Mouse (Mus musculus) MEL (cell line): ENCODE results near the gene Ehd2. TPM values are rescaled to one million over a fixed set of nuclear protein-coding genes. Genes with fewer than 3 reads are reported as not detected.

ENCODE experiments used
- DNase-seq: peaks from one replicate; pipeline ENCODE4 v3.0.0; 2011; ENCODE audit warnings: low read depth, low spot score
- H3K27ac ChIP-seq: 2 replicates; pipeline ENCODE4 v1.5.1; 2012; ENCODE audit warnings: low read depth, mild to moderate bottlenecking, control low read depth, low read length, moderate library complexity; ENCODE audit not compliant: control insufficient read depth
- H3K27me3 ChIP-seq, 2 experiments: fragments of 150-350 bp in 1 of 2; sonication (generic) in 1 of 2; 2 replicates each; pipeline ENCODE4 v1.6.1; 2012; ENCODE audit warnings: low read length in 2 of 2, mild to moderate bottlenecking in 2 of 2, improper control_type of control experiment in 1 of 2, moderate library complexity in 1 of 2; ENCODE audit not compliant: insufficient read depth in 2 of 2, control insufficient read depth in 1 of 2
- H3K36me3 ChIP-seq, 2 experiments: 2 replicates each; pipeline ENCODE4 v1.6.1; 2012 to 2014; ENCODE audit warnings: low read length in 2 of 2, improper control_type of control experiment in 1 of 2, inconsistent platforms in 1 of 2, mild to moderate bottlenecking in 1 of 2; ENCODE audit not compliant: insufficient read depth in 2 of 2, control insufficient read depth in 1 of 2
- H3K4me1 ChIP-seq, 2 experiments: fragments of 150-350 bp in 1 of 2; sonication (generic) in 1 of 2; 2 replicates each; pipeline ENCODE4 v1.6.1; 2012; ENCODE audit warnings: low read length in 2 of 2, improper control_type of control experiment in 1 of 2, mild to moderate bottlenecking in 1 of 2; ENCODE audit not compliant: insufficient read depth in 2 of 2, control insufficient read depth in 1 of 2
- H3K4me3 ChIP-seq, 2 experiments: fragments of 150-350 bp in 1 of 2; sonication (generic) in 1 of 2; 2 replicates each; pipeline ENCODE4 v1.5.1; 2012; ENCODE audit warnings: low read depth in 2 of 2, low read length in 2 of 2, mild to moderate bottlenecking in 2 of 2, moderate library complexity in 2 of 2, control low read depth in 1 of 2, improper control_type of control experiment in 1 of 2; ENCODE audit not compliant: control insufficient read depth in 1 of 2, insufficient read depth in 1 of 2
- H3K79me2 ChIP-seq: 2 replicates; pipeline ENCODE4 v1.6.1; 2012; ENCODE audit warnings: mild to moderate bottlenecking, low read length, moderate library complexity; ENCODE audit not compliant: control insufficient read depth, poor library complexity, insufficient read depth
- H3K9ac ChIP-seq: 2 replicates; pipeline ENCODE4 v1.6.1; 2012; ENCODE audit warnings: low read depth, mild to moderate bottlenecking, control low read depth, low read length, moderate library complexity; ENCODE audit not compliant: control insufficient read depth, poor library complexity, severe bottlenecking
- H3K9me3 ChIP-seq: fragments of 150-350 bp; sonication (generic); replicated peaks from 2 replicates; pipeline ENCODE4 v1.6.1; 2012; ENCODE audit warnings: mild to moderate bottlenecking, low read length, improper control_type of control experiment, moderate library complexity; ENCODE audit not compliant: insufficient read depth
- CHD1 ChIP-seq: IDR thresholded peaks from 2 replicates; pipeline ENCODE4 v1.6.1; 2012; ENCODE audit warnings: low read depth, mild to moderate bottlenecking, inconsistent platforms, low read length, improper control_type of control experiment
- CTCF ChIP-seq, 3 experiments: IDR thresholded peaks in 2 of 3; conservative IDR thresholded peaks in 1 of 3; 2 replicates each; pipeline ENCODE4 v1.5.1; 2011 to 2012; ENCODE audit warnings: low read length in 3 of 3, low read depth in 2 of 3, mild to moderate bottlenecking in 2 of 3, improper control_type of control experiment in 1 of 3, inconsistent platforms in 1 of 3, mixed read lengths in 1 of 3, moderate library complexity in 1 of 3; ENCODE audit not compliant: control insufficient read depth in 1 of 3, insufficient read depth in 1 of 3, poor library complexity in 1 of 3, severe bottlenecking in 1 of 3
- ELF1 ChIP-seq: IDR thresholded peaks from 2 replicates; pipeline ENCODE4 v1.6.1; 2014; ENCODE audit warnings: low read depth, mild to moderate bottlenecking, inconsistent platforms, low read length, improper control_type of control experiment, moderate library complexity
- EP300 ChIP-seq, 2 experiments: IDR thresholded peaks; 2 replicates each; pipeline ENCODE4 v1.6.1; 2011; ENCODE audit warnings: improper control_type of control experiment in 2 of 2, low read length in 2 of 2, low read depth in 1 of 2, mild to moderate bottlenecking in 1 of 2
- ETS1 ChIP-seq: IDR thresholded peaks from 2 replicates; pipeline ENCODE4 v1.6.1; 2012; ENCODE audit warnings: low read depth, mild to moderate bottlenecking, inconsistent platforms, low read length, improper control_type of control experiment, moderate library complexity
- GABPA ChIP-seq: IDR thresholded peaks from 2 replicates; pipeline ENCODE4 v1.6.1; 2012; ENCODE audit warnings: low read depth, mild to moderate bottlenecking, inconsistent platforms, low read length, improper control_type of control experiment, moderate library complexity
- HCFC1 ChIP-seq: IDR thresholded peaks from 2 replicates; pipeline ENCODE4 v1.6.1; 2012; ENCODE audit warnings: low read depth, mild to moderate bottlenecking, inconsistent platforms, low read length, improper control_type of control experiment, moderate library complexity
- MAFK ChIP-seq: IDR thresholded peaks from 2 replicates; pipeline ENCODE4 v1.6.1; 2011; ENCODE audit warnings: low read depth, mild to moderate bottlenecking, low read length, improper control_type of control experiment, borderline replicate concordance
- MAX ChIP-seq: IDR thresholded peaks from 2 replicates; pipeline ENCODE4 v1.6.1; 2011; ENCODE audit warnings: low read length, improper control_type of control experiment
- MEF2A ChIP-seq: IDR thresholded peaks from 2 replicates; pipeline ENCODE4 v1.6.1; 2014; ENCODE audit warnings: low read depth, mild to moderate bottlenecking, inconsistent platforms, low read length, improper control_type of control experiment; ENCODE audit not compliant: poor library complexity, insufficient replicate concordance, severe bottlenecking; ENCODE audit errors: extremely low read depth
- MYC ChIP-seq: IDR thresholded peaks from 2 replicates; pipeline ENCODE4 v1.6.1; 2011; ENCODE audit warnings: low read depth, mild to moderate bottlenecking, low read length, improper control_type of control experiment, moderate library complexity
- POLR2AphosphoS2 ChIP-seq: IDR thresholded peaks from 2 replicates; pipeline ENCODE4 v1.6.1; 2011; ENCODE audit warnings: low read length, improper control_type of control experiment
- RCOR1 ChIP-seq: IDR thresholded peaks from 2 replicates; pipeline ENCODE4 v1.6.1; 2012; ENCODE audit warnings: low read depth, mild to moderate bottlenecking, inconsistent platforms, low read length, improper control_type of control experiment
- SIN3A ChIP-seq: IDR thresholded peaks from 2 replicates; pipeline ENCODE4 v1.6.1; 2012; ENCODE audit warnings: low read length, improper control_type of control experiment, inconsistent platforms
- SMC3 ChIP-seq: IDR thresholded peaks from 2 replicates; pipeline ENCODE4 v1.6.1; 2011; ENCODE audit warnings: low read depth, low read length, improper control_type of control experiment
- TBP ChIP-seq: IDR thresholded peaks from 2 replicates; pipeline ENCODE4 v1.8.0; 2011; ENCODE audit warnings: low read depth, low read length, improper control_type of control experiment
- ZC3H11A ChIP-seq: IDR thresholded peaks from 2 replicates; pipeline ENCODE4 v1.6.1; 2012; ENCODE audit warnings: low read depth, mild to moderate bottlenecking, inconsistent platforms, low read length, improper control_type of control experiment
- ZKSCAN1 ChIP-seq: IDR thresholded peaks from 2 replicates; pipeline ENCODE4 v1.6.1; 2012; ENCODE audit warnings: low read depth, mild to moderate bottlenecking, inconsistent platforms, low read length, improper control_type of control experiment, moderate library complexity
- ZMIZ1 ChIP-seq: IDR thresholded peaks from 2 replicates; pipeline ENCODE4 v1.6.1; 2012; ENCODE audit warnings: low read depth, mild to moderate bottlenecking, inconsistent platforms, low read length, improper control_type of control experiment, moderate library complexity
- ZNF384 ChIP-seq: IDR thresholded peaks from 2 replicates; pipeline ENCODE4 v1.6.1; 2012; ENCODE audit warnings: low read depth, mild to moderate bottlenecking, inconsistent platforms, low read length, improper control_type of control experiment
- polyA plus RNA-seq, 2 experiments: library from polyadenylated mRNA; stranded (reverse) in 1 of 2; unstranded in 1 of 2; fragments of >175 nt in 1 of 2; fragments of >200 nt in 1 of 2; gene quantifications; 2 replicates each; pipeline versions ENCODE4 v1.2.1 to v1.2.4; 2012; ENCODE audit warnings: low replicate concordance in 2 of 2, low read depth in 1 of 2; ENCODE audit not compliant: insufficient read length in 2 of 2, insufficient read depth in 1 of 2, missing spikeins in 1 of 2
- total RNA-seq: library from RNA; depleted of rRNA; stranded (reverse); fragments of 300-350 nt; gene quantifications from 2 replicates; pipeline ENCODE4 v1.2.3, GENCODE M21; 2012

Ehd2 gene
- total and polyA plus RNA-seq, 3 experiments: 3.2 to 6.2 TPM; not detected in 1

- TF ChIP-seq GABPA: no peak
- no peak for TF ChIP-seq ETS1
- 0 out of 2 replicates have a peak, but pooled peaks have one; percentile 27 for TF ChIP-seq MYC
- no peak for TF ChIP-seq MAFK
- TF ChIP-seq MEF2A: no peak
These were observed 2.3 kb upstream of the Ehd2 start (continued) for GRCm38 (mm10) chr7:15969674-15970073.

- Histone ChIP-seq H3K9me3 (no peaks in the 10 kb centered on the region), H3K36me3 (peaks cover 0 to 10% of the 10 kb centered on the region in 2 experiments; a peak in 2 of 4 replicates), H3K79me2 (no peaks in the 10 kb centered on the region), H3K27ac (no peak overlapping the region), H3K4me1 (peaks cover 6 to 17% of the 10 kb centered on the region in 2 experiments), H3K27me3 (no peaks in the 10 kb centered on the region), H3K9ac (no peak overlapping the region), H3K4me3 (no peak overlapping the region)
- DNase-seq: no peak
- TF ChIP-seq MAFK (no peak), CTCF (IDR thresholded peaks at IDR 0.05 in 2 of 3, conservative IDR thresholded peaks at IDR 0.05 in 1 of 3; ENCODE audit: control insufficient read depth in 1 of 3, insufficient read depth in 1 of 3, low read depth in 2 of 3, low read length in 3 of 3, poor library complexity in 1 of 3, severe bottlenecking in 1 of 3) (0 out of 6 replicates have a peak, but pooled peaks of 1 of the 3 experiments have one; percentile 5)
These were observed 955 bp upstream of the Ehd2 start for GRCm38 (mm10) chr7:15968322-15968721.

- no peak for DNase-seq
- no peaks in the 10 kb centered on the region for H3K27me3 ChIP-seq
- H3K4me1 ChIP-seq: peaks cover 6 to 17% of the 10 kb centered on the region in 2 experiments
- no peak for TF ChIP-seq ZNF384
- no peak for TF ChIP-seq MAX
- TF ChIP-seq ZC3H11A: no peak
- TF ChIP-seq SMC3: no peak
- TF ChIP-seq, all 39 proteins: peak for 0
- no peak overlapping the region for H3K27ac ChIP-seq
- no peak overlapping the region for H3K4me3 ChIP-seq
- no peaks in the 10 kb centered on the region for H3K9me3 ChIP-seq
- no peaks in the 10 kb centered on the region for H3K79me2 ChIP-seq
- H3K9ac ChIP-seq: no peak overlapping the region
- H3K36me3 ChIP-seq: peaks cover 0 to 10% of the 10 kb centered on the region in 2 experiments; a peak in 2 of 4 replicates
These were observed 878 bp downstream of the Ehd2 start for GRCm38 (mm10) chr7:15966489-15966888.

- Histone ChIP-seq H3K4me3 (no peak overlapping the region), H3K9me3 (no peaks in the 10 kb centered on the region), H3K27me3 (no peaks in the 10 kb centered on the region), H3K4me1 (peaks cover 6 to 17% of the 10 kb centered on the region in 2 experiments), H3K27ac (no peak overlapping the region), H3K36me3 (peaks cover 0 to 10% of the 10 kb centered on the region in 2 experiments; a peak in 2 of 4 replicates), H3K79me2 (no peaks in the 10 kb centered on the region), H3K9ac (no peak overlapping the region)
- TF ChIP-seq EP300 (IDR thresholded peaks at IDR 0.05; ENCODE audit: low read depth in 1 of 2, low read length in 2 of 2): peak in 1 of 2 experiments; percentile 61; a peak in 2 of 4 replicates
- no peak for TF ChIP-seq ZKSCAN1
- TF ChIP-seq ETS1: 0 out of 2 replicates have a peak, but pooled peaks have one; percentile 7
- no peak for TF ChIP-seq CHD1
- 0 out of 2 replicates have a peak, but pooled peaks have one; percentile 19 for TF ChIP-seq ELF1
- 0 out of 2 replicates have a peak, but pooled peaks have one; percentile 28 for TF ChIP-seq HCFC1
- no peak for TF ChIP-seq TBP
- no peak for TF ChIP-seq POLR2AphosphoS2
- TF ChIP-seq MYC: peak; percentile 59; the same call in 1 of the 2 replicates
- TF ChIP-seq SIN3A: peak; percentile 26; the same call in 1 of the 2 replicates
- 0 out of 2 replicates have a peak, but pooled peaks have one; percentile 15 for TF ChIP-seq RCOR1
- no peak for TF ChIP-seq ZMIZ1
- DNase-seq: peak; percentile 87
These were observed 3.3 kb downstream of the Ehd2 start for GRCm38 (mm10) chr7:15963798-15964652.
